Mouse (Mus musculus) MEL (cell line): ENCODE data around the gene Helz. TPM values are rescaled to one million over a fixed set of nuclear protein-coding genes. Genes with fewer than 3 reads are reported as not detected.
"Not testable (repeated sequence)": the region's sequence is repeated elsewhere in the genome, so short reads cannot be mapped to it uniquely, and the experiment has no call there.

Experiments
- DNase-seq: peaks from one replicate; pipeline ENCODE4 v3.0.0; 2011; ENCODE audit warnings: low read depth, low spot score
- H3K27ac ChIP-seq: 2 replicates; pipeline ENCODE4 v1.5.1; 2012; ENCODE audit warnings: low read depth, mild to moderate bottlenecking, control low read depth, low read length, moderate library complexity; ENCODE audit not compliant: control insufficient read depth
- H3K27me3 ChIP-seq, 2 experiments: fragments of 150-350 bp in 1 of 2; sonication (generic) in 1 of 2; 2 replicates each; pipeline ENCODE4 v1.6.1; 2012; ENCODE audit warnings: low read length in 2 of 2, mild to moderate bottlenecking in 2 of 2, improper control_type of control experiment in 1 of 2, moderate library complexity in 1 of 2; ENCODE audit not compliant: insufficient read depth in 2 of 2, control insufficient read depth in 1 of 2
- H3K36me3 ChIP-seq, 2 experiments: 2 replicates each; pipeline ENCODE4 v1.6.1; 2012 to 2014; ENCODE audit warnings: low read length in 2 of 2, improper control_type of control experiment in 1 of 2, inconsistent platforms in 1 of 2, mild to moderate bottlenecking in 1 of 2; ENCODE audit not compliant: insufficient read depth in 2 of 2, control insufficient read depth in 1 of 2
- H3K4me1 ChIP-seq, 2 experiments: fragments of 150-350 bp in 1 of 2; sonication (generic) in 1 of 2; 2 replicates each; pipeline ENCODE4 v1.6.1; 2012; ENCODE audit warnings: low read length in 2 of 2, improper control_type of control experiment in 1 of 2, mild to moderate bottlenecking in 1 of 2; ENCODE audit not compliant: insufficient read depth in 2 of 2, control insufficient read depth in 1 of 2
- H3K4me3 ChIP-seq, 2 experiments: fragments of 150-350 bp in 1 of 2; sonication (generic) in 1 of 2; 2 replicates each; pipeline ENCODE4 v1.5.1; 2012; ENCODE audit warnings: low read depth in 2 of 2, low read length in 2 of 2, mild to moderate bottlenecking in 2 of 2, moderate library complexity in 2 of 2, control low read depth in 1 of 2, improper control_type of control experiment in 1 of 2; ENCODE audit not compliant: control insufficient read depth in 1 of 2, insufficient read depth in 1 of 2
- H3K79me2 ChIP-seq: 2 replicates; pipeline ENCODE4 v1.6.1; 2012; ENCODE audit warnings: mild to moderate bottlenecking, low read length, moderate library complexity; ENCODE audit not compliant: control insufficient read depth, poor library complexity, insufficient read depth
- H3K9ac ChIP-seq: 2 replicates; pipeline ENCODE4 v1.6.1; 2012; ENCODE audit warnings: low read depth, mild to moderate bottlenecking, control low read depth, low read length, moderate library complexity; ENCODE audit not compliant: control insufficient read depth, poor library complexity, severe bottlenecking
- H3K9me3 ChIP-seq: fragments of 150-350 bp; sonication (generic); replicated peaks from 2 replicates; pipeline ENCODE4 v1.6.1; 2012; ENCODE audit warnings: mild to moderate bottlenecking, low read length, improper control_type of control experiment, moderate library complexity; ENCODE audit not compliant: insufficient read depth
- BHLHE40 ChIP-seq: IDR thresholded peaks from 2 replicates; pipeline ENCODE4 v1.6.1; 2012; ENCODE audit warnings: low read depth, mild to moderate bottlenecking, inconsistent platforms, low read length, improper control_type of control experiment, borderline replicate concordance
- CTCF ChIP-seq, 3 experiments: IDR thresholded peaks in 2 of 3; conservative IDR thresholded peaks in 1 of 3; 2 replicates each; pipeline ENCODE4 v1.5.1; 2011 to 2012; ENCODE audit warnings: low read length in 3 of 3, low read depth in 2 of 3, mild to moderate bottlenecking in 2 of 3, improper control_type of control experiment in 1 of 3, inconsistent platforms in 1 of 3, mixed read lengths in 1 of 3, moderate library complexity in 1 of 3; ENCODE audit not compliant: control insufficient read depth in 1 of 3, insufficient read depth in 1 of 3, poor library complexity in 1 of 3, severe bottlenecking in 1 of 3
- E2F4 ChIP-seq: IDR thresholded peaks from 2 replicates; pipeline ENCODE4 v1.6.1; 2011; ENCODE audit warnings: low read depth, low read length, improper control_type of control experiment, borderline replicate concordance
- GATA1 ChIP-seq: IDR thresholded peaks from 2 replicates; pipeline ENCODE4 v1.6.1; 2011; ENCODE audit warnings: low read depth, low read length, improper control_type of control experiment
- HCFC1 ChIP-seq: IDR thresholded peaks from 2 replicates; pipeline ENCODE4 v1.6.1; 2012; ENCODE audit warnings: low read depth, mild to moderate bottlenecking, inconsistent platforms, low read length, improper control_type of control experiment, moderate library complexity
- JUND ChIP-seq: IDR thresholded peaks from 2 replicates; pipeline ENCODE4 v1.6.1; 2011; ENCODE audit warnings: low read depth, mild to moderate bottlenecking, improper control_type of control experiment, low read length
- KAT2A ChIP-seq: conservative IDR thresholded peaks from 2 replicates; pipeline ENCODE4 v1.6.1; 2012; ENCODE audit warnings: low read depth, low read length, improper control_type of control experiment, inconsistent platforms
- MAFK ChIP-seq: IDR thresholded peaks from 2 replicates; pipeline ENCODE4 v1.6.1; 2011; ENCODE audit warnings: low read depth, mild to moderate bottlenecking, low read length, improper control_type of control experiment, borderline replicate concordance
- MAX ChIP-seq: IDR thresholded peaks from 2 replicates; pipeline ENCODE4 v1.6.1; 2011; ENCODE audit warnings: low read length, improper control_type of control experiment
- MAZ ChIP-seq: IDR thresholded peaks from 2 replicates; pipeline ENCODE4 v1.6.1; 2012; ENCODE audit warnings: low read depth, mild to moderate bottlenecking, inconsistent platforms, low read length, improper control_type of control experiment
- MYC ChIP-seq: IDR thresholded peaks from 2 replicates; pipeline ENCODE4 v1.6.1; 2011; ENCODE audit warnings: low read depth, mild to moderate bottlenecking, low read length, improper control_type of control experiment, moderate library complexity
- POLR2A ChIP-seq, 2 experiments: IDR thresholded peaks; 2 replicates each; pipeline ENCODE4 v1.6.1; 2011 to 2012; ENCODE audit warnings: low read length in 2 of 2, mild to moderate bottlenecking in 2 of 2, control low read depth in 1 of 2, improper control_type of control experiment in 1 of 2, low read depth in 1 of 2, moderate library complexity in 1 of 2; ENCODE audit not compliant: control insufficient read depth in 1 of 2, insufficient read depth in 1 of 2, poor library complexity in 1 of 2
- POLR2AphosphoS2 ChIP-seq: IDR thresholded peaks from 2 replicates; pipeline ENCODE4 v1.6.1; 2011; ENCODE audit warnings: low read length, improper control_type of control experiment
- POLR2AphosphoS5 ChIP-seq: IDR thresholded peaks from 2 replicates; pipeline ENCODE4 v1.6.1; 2012; ENCODE audit warnings: low read depth, borderline replicate concordance, mild to moderate bottlenecking, inconsistent platforms, low read length, moderate library complexity, mixed read lengths
- RAD21 ChIP-seq: IDR thresholded peaks from 2 replicates; pipeline ENCODE4 v1.6.1; 2011; ENCODE audit warnings: mild to moderate bottlenecking, low read depth, low read length, improper control_type of control experiment
- RCOR1 ChIP-seq: IDR thresholded peaks from 2 replicates; pipeline ENCODE4 v1.6.1; 2012; ENCODE audit warnings: low read depth, mild to moderate bottlenecking, inconsistent platforms, low read length, improper control_type of control experiment
- SMC3 ChIP-seq: IDR thresholded peaks from 2 replicates; pipeline ENCODE4 v1.6.1; 2011; ENCODE audit warnings: low read depth, low read length, improper control_type of control experiment
- TBP ChIP-seq: IDR thresholded peaks from 2 replicates; pipeline ENCODE4 v1.8.0; 2011; ENCODE audit warnings: low read depth, low read length, improper control_type of control experiment
- TCF12 ChIP-seq: IDR thresholded peaks from 2 replicates; pipeline ENCODE4 v1.6.1; 2014; ENCODE audit warnings: low read depth, mild to moderate bottlenecking, inconsistent platforms, low read length, improper control_type of control experiment, moderate library complexity
- USF1 ChIP-seq: IDR thresholded peaks from 2 replicates; pipeline ENCODE4 v1.6.1; 2014; ENCODE audit warnings: low read depth, mild to moderate bottlenecking, inconsistent platforms, low read length, improper control_type of control experiment, moderate library complexity
- USF2 ChIP-seq, 2 experiments: IDR thresholded peaks; 2 replicates each; pipeline ENCODE4 v1.6.1; 2011 to 2012; ENCODE audit warnings: improper control_type of control experiment in 2 of 2, low read length in 2 of 2, borderline replicate concordance in 1 of 2, inconsistent platforms in 1 of 2, low read depth in 1 of 2, mild to moderate bottlenecking in 1 of 2; ENCODE audit not compliant: insufficient read depth in 1 of 2
- ZNF384 ChIP-seq: IDR thresholded peaks from 2 replicates; pipeline ENCODE4 v1.6.1; 2012; ENCODE audit warnings: low read depth, mild to moderate bottlenecking, inconsistent platforms, low read length, improper control_type of control experiment
- polyA plus RNA-seq, 2 experiments: library from polyadenylated mRNA; stranded (reverse) in 1 of 2; unstranded in 1 of 2; fragments of >175 nt in 1 of 2; fragments of >200 nt in 1 of 2; gene quantifications; 2 replicates each; pipeline versions ENCODE4 v1.2.1 to v1.2.4; 2012; ENCODE audit warnings: low replicate concordance in 2 of 2, low read depth in 1 of 2; ENCODE audit not compliant: insufficient read length in 2 of 2, insufficient read depth in 1 of 2, missing spikeins in 1 of 2
- total RNA-seq: library from RNA; depleted of rRNA; stranded (reverse); fragments of 300-350 nt; gene quantifications from 2 replicates; pipeline ENCODE4 v1.2.3, GENCODE M21; 2012

Gene Helz
- total and polyA plus RNA-seq, 3 experiments: 15.1 to 41.0 (median 39.9) TPM

DNA sequence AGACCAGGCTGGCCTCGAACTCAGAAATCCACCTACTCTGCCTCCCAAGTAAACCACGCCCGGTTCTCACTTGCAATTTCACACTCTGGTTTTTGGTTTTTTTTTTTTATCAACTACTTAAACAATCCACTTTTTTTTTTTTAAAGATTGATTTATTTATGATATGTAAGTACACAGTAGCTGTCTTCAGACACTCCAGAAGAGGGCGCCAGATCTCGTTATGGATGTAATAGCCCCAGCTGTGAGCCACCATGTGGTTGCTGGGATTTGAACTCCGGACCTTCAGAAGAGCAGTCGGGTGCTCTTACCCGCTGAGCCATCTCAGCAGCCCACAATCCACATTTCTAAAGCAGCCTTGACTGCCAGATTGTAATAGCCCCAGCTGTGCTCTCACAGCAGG lies 44.9 kb upstream of the Helz start:
- TF ChIP-seq RCOR1 (no peak), HCFC1 (no peak), POLR2AphosphoS5 (no peak), JUND (no peak), TCF12 (no peak), MAX (no peak), KAT2A (no peak), USF2 (IDR thresholded peaks at IDR 0.05; ENCODE audit: borderline replicate concordance in 1 of 2, insufficient read depth in 1 of 2, low read depth in 1 of 2, low read length in 2 of 2) (no peak), ZNF384 (0 out of 2 replicates have a peak, but pooled peaks have one; percentile 37), E2F4 (no peak), POLR2AphosphoS2 (no peak), CTCF (IDR thresholded peaks at IDR 0.05 in 2 of 3, conservative IDR thresholded peaks at IDR 0.05 in 1 of 3; ENCODE audit: control insufficient read depth in 1 of 3, insufficient read depth in 1 of 3, low read depth in 2 of 3, low read length in 3 of 3, poor library complexity in 1 of 3, severe bottlenecking in 1 of 3) (peak; percentile 37 to 41 (median 41)), SMC3 (0 out of 2 replicates have a peak, but pooled peaks have one; percentile 6), GATA1 (no peak), MAZ (no peak), POLR2A (IDR thresholded peaks at IDR 0.05; ENCODE audit: control insufficient read depth in 1 of 2, insufficient read depth in 1 of 2, low read depth in 1 of 2, low read length in 2 of 2, poor library complexity in 1 of 2) (no peak)
- Histone ChIP-seq H3K9me3 (no peaks in the 10 kb centered on the region), H3K9ac (no peak overlapping the region)

GRCm38 (mm10) chr11:107504364-107504763 lies 43.4 kb upstream of the Helz start:
- H3K9me3 ChIP-seq, H3K9ac ChIP-seq, H3K36me3 ChIP-seq, H3K4me1 ChIP-seq, H3K79me2 ChIP-seq, DNase-seq, H3K4me3 ChIP-seq, H3K27me3 ChIP-seq, H3K27ac ChIP-seq: not testable (repeated sequence)
- TF ChIP-seq ZNF384: peak; percentile 67

More for the DNA sequence above, 44.9 kb upstream of the Helz start:
- Histone ChIP-seq H3K36me3 (peaks cover 0 to 3% of the 10 kb centered on the region in 2 experiments; a peak in 2 of 4 replicates), H3K4me1 (no peaks in the 10 kb centered on the region), H3K27me3 (no peaks in the 10 kb centered on the region), H3K4me3 (no peak overlapping the region), H3K27ac (no peak overlapping the region), H3K79me2 (no peaks in the 10 kb centered on the region)
- DNase-seq: no peak

GRCm38 (mm10) chr11:107506260-107506659 lies 41.5 kb upstream of the Helz start:
- H3K9me3 ChIP-seq: no peaks in the 10 kb centered on the region
- TF ChIP-seq SMC3: peak; percentile 62
- no peak; the same call in 1 of the 2 replicates for TF ChIP-seq KAT2A
- 0 out of 2 replicates have a peak, but pooled peaks have one; percentile 26 for TF ChIP-seq MYC
- peak; percentile 94 for TF ChIP-seq TBP
- TF ChIP-seq BHLHE40: no peak
- TF ChIP-seq TCF12: no peak
- TF ChIP-seq CTCF (IDR thresholded peaks at IDR 0.05 in 2 of 3, conservative IDR thresholded peaks at IDR 0.05 in 1 of 3; ENCODE audit: control insufficient read depth in 1 of 3, insufficient read depth in 1 of 3, low read depth in 2 of 3, low read length in 3 of 3, poor library complexity in 1 of 3, severe bottlenecking in 1 of 3): peak in 2 of 3 experiments; percentile 55 to 68; a peak in 5 of 6 replicates
- TF ChIP-seq ZNF384: peak; percentile 69
- TF ChIP-seq USF1: no peak
- peak; percentile 43 for TF ChIP-seq RAD21
- no peak for TF ChIP-seq RCOR1
- TF ChIP-seq MAFK: peak; percentile 59; the same call in 1 of the 2 replicates
- H3K27ac ChIP-seq: no peak overlapping the region
- H3K79me2 ChIP-seq: no peaks in the 10 kb centered on the region
- H3K36me3 ChIP-seq: peaks cover 0 to 3% of the 10 kb centered on the region in 2 experiments; a peak in 2 of 4 replicates
- no peak overlapping the region for H3K9ac ChIP-seq
- no peak overlapping the region for H3K4me3 ChIP-seq
- peak; percentile 91 for DNase-seq
- H3K4me1 ChIP-seq: peaks cover 0 to 4% of the 10 kb centered on the region in 2 experiments; a peak in 2 of 4 replicates
- no peaks in the 10 kb centered on the region for H3K27me3 ChIP-seq
